Mouse (Mus musculus): ENCODE measurements around the gene Yod1.

The Yod1 gene

DNA sequence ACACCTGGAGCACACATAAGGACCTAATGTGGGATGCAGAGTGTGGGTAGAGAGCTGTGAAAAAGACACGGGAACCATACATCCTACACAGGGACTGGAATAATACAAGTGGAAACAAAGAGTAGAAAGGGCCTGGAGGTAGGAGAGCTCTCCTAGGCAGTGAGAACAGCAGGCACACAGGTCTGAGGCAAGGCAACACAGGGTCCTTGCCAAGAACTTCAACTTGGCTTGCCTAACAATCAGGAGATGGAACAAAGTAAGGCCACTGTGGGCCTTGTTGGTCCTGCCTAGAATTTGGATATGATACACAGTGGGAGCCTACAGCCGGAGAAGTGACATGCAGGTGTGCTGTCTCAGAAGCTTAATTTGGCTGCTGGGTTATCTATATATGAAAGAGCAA, 52.8 kb downstream of the Yod1 start:
- DNase-seq (ENCODE audit: low spot score) = no peak

DNA sequence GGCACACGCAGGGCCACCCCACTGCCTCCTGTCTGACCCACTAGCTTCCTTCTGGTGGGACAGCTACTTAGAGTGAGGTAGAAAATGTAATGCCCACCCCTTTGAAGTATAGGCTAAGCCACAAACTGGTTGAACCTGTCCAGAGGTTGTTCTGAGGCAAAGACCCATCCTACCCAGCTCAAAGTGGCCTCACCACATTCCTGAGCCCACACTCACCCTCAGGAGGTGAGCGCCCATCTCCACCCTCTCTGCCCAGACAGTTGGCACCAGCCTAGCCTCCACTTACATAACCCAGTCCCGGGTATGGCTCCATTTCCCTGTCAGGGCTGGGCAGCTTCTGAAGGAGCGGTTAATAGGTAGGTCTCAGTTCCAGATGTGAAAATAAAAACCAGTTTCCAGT, 53.4 kb downstream of the Yod1 start:
- DNase-seq (ENCODE audit: low spot score) = no peak

DNA sequence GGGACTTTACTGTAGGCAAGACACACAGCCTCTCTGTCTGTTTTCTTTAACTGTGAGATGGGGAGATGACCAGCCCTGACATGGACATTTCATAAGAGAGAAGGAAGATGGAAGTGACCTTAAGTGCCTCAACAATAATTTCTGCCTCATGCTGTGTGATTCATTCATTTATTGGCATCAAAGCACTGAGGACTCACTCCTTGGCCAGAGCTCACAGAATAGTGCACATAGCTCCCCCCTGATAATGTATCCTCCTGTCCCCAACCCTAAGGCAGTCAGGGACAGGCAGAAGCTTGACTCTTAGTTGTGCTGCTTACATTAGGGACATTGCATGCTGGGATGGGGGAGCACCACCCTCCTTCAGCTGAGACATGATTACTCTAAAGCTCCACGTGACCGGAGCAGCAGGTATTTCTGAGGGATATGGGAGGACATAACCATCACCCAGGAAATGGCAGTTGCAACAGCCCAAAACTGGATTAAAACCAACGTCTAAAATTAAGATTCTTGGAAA, 53.9 kb downstream of the Yod1 start:
- no peak for DNase-seq (ENCODE audit: low spot score)
